Mouse (Mus musculus) limb, embryonic 14.5 days (tissue): ENCODE measurements around the gene Trpm6. TPM values are rescaled to one million over a fixed set of nuclear protein-coding genes. Genes with fewer than 3 reads are reported as not detected.

Source experiments
- ATAC-seq: fragments of 200-750 bp; cut with Nextera tagmentation; 2 replicates; pipeline ENCODE4 v1.8.0; 2017; ENCODE audit warnings: low read depth, moderate number of reproducible peaks, moderate TSS enrichment; ENCODE audit not compliant: low FRiP score
- DNase-seq: peaks from one replicate; pipeline ENCODE4 v3.0.0-alpha.2; 2015; ENCODE audit warnings: low spot score
- H3K27ac ChIP-seq: fragments of 300-500 bp; sonication (generic); replicated peaks from 2 replicates; pipeline ENCODE4 v1.5.1; 2014; ENCODE audit warnings: low read depth, mild to moderate bottlenecking, low read length, moderate library complexity, mixed read lengths
- H3K27me3 ChIP-seq: fragments of 300-500 bp; sonication (generic); 2 replicates; pipeline ENCODE4 v1.6.1; 2014; ENCODE audit warnings: low read length, mixed read lengths; ENCODE audit not compliant: control insufficient read depth, insufficient read depth
- H3K36me3 ChIP-seq: fragments of 300-500 bp; sonication (generic); 2 replicates; pipeline ENCODE4 v1.6.1; 2014; ENCODE audit warnings: mild to moderate bottlenecking, low read length, moderate library complexity, mixed read lengths; ENCODE audit not compliant: control insufficient read depth, insufficient read depth
- H3K4me1 ChIP-seq: fragments of 300-500 bp; sonication (generic); 2 replicates; pipeline ENCODE4 v1.6.1; 2014; ENCODE audit warnings: antibody characterized with exemption, low read length, mixed read lengths; ENCODE audit not compliant: control insufficient read depth, insufficient read depth
- H3K4me2 ChIP-seq: fragments of 300-500 bp; sonication (generic); replicated peaks from 2 replicates; pipeline ENCODE4 v1.6.1; 2014; ENCODE audit warnings: low read depth, mild to moderate bottlenecking, low read length, moderate library complexity; ENCODE audit not compliant: severe bottlenecking
- H3K4me3 ChIP-seq: fragments of 300-500 bp; sonication (generic); replicated peaks from 2 replicates; pipeline ENCODE4 v1.5.1; 2014; ENCODE audit warnings: low read length
- H3K9ac ChIP-seq: fragments of 300-500 bp; sonication (generic); 2 replicates; pipeline ENCODE4 v1.6.1; 2014; ENCODE audit warnings: mild to moderate bottlenecking, low read depth, low read length, moderate library complexity; ENCODE audit not compliant: severe bottlenecking
- H3K9me3 ChIP-seq: fragments of 300-500 bp; sonication (generic); 2 replicates; pipeline ENCODE4 v1.6.1; 2016; ENCODE audit warnings: low read length; ENCODE audit not compliant: control insufficient read depth
- POLR2A ChIP-seq: fragments of 200-500 bp; IDR thresholded peaks from 2 replicates; pipeline ENCODE4 v1.8.0; 2012; ENCODE audit warnings: inconsistent platforms, mild to moderate bottlenecking, moderate library complexity, borderline replicate concordance; ENCODE audit not compliant: insufficient read depth, insufficient read length; ENCODE audit errors: extremely low read depth
- WGBS: fragments of 180-500 bp; shearing (Covaris S2); extraction: QIAGEN DNeasy Blood & Tissue Kit; methylation state at CpG from one replicate; pipeline ENCODE4 v1.1.7; 2014; 5-methylcytosine and 5-hydroxymethylcytosine counted together
- polyA plus RNA-seq, 2 experiments: library from polyadenylated mRNA; depleted of rRNA in 1 of 2; stranded (reverse) in 1 of 2; unstranded in 1 of 2; fragments of >200 nt; fragmentation: Nextera tagmentation in 1 of 2; extraction: Ambion mirVana in 1 of 2; gene quantifications; 2 replicates each; pipeline versions ENCODE4 v1.2.1 to v1.2.3; 2012 to 2014

Trpm6 gene
- polyA plus RNA-seq, 2 experiments: 0.34 to 0.36 TPM

- Histone ChIP-seq H3K36me3 (no peaks in the 10 kb centered on the region), H3K27ac (no peak overlapping the region), H3K27me3 (no peaks in the 10 kb centered on the region), H3K9ac (no peak overlapping the region), H3K4me2 (no peak overlapping the region), H3K4me3 (no peak overlapping the region), H3K9me3 (no peaks in the 10 kb centered on the region), H3K4me1 (no peaks in the 10 kb centered on the region)
- ATAC-seq (no peak), DNase-seq (no peak)
- TF ChIP-seq POLR2A: no peak
- WGBS: 62% methylated on average over 1 of the region's 1 CpGs
Observed at GRCm38 (mm10) chr19:18799646-18800045, 49.9 kb downstream of the Trpm6 start.

GRCm38 (mm10) chr19:18811264-18811663 lies 61.5 kb downstream of the Trpm6 start:
- H3K36me3 ChIP-seq: no peaks in the 10 kb centered on the region
- H3K9ac ChIP-seq: no peak overlapping the region
- ATAC-seq (no peak), DNase-seq (no peak)
- H3K4me2 ChIP-seq: no peak overlapping the region
- H3K27ac ChIP-seq: no peak overlapping the region
- TF ChIP-seq POLR2A: no peak
- WGBS: 69% methylated on average over 3 of the region's 3 CpGs
- no peaks in the 10 kb centered on the region for H3K27me3 ChIP-seq
- no peaks in the 10 kb centered on the region for H3K9me3 ChIP-seq
- H3K4me3 ChIP-seq: no peak overlapping the region
- H3K4me1 ChIP-seq: no peaks in the 10 kb centered on the region

- no peak overlapping the region for H3K4me3 ChIP-seq
- H3K27ac ChIP-seq: no peak overlapping the region
- WGBS: 74% methylated on average over 13 of the region's 13 CpGs
- no peak overlapping the region for H3K9ac ChIP-seq
- H3K9me3 ChIP-seq: no peaks in the 10 kb centered on the region
- H3K27me3 ChIP-seq: no peaks in the 10 kb centered on the region
- no peak for DNase-seq
- no peaks in the 10 kb centered on the region for H3K36me3 ChIP-seq
- TF ChIP-seq POLR2A: no peak
- H3K4me2 ChIP-seq: no peak overlapping the region
- no peak for ATAC-seq
- no peaks in the 10 kb centered on the region for H3K4me1 ChIP-seq
Observed at GRCm38 (mm10) chr19:18815170-18815569, 65.4 kb downstream of the Trpm6 start.

- 66% methylated on average over 2 of the region's 2 CpGs for WGBS
- H3K4me3 ChIP-seq: no peak overlapping the region
- no peak for TF ChIP-seq POLR2A
Observed at GRCm38 (mm10) chr19:18817425-18817824, 67.6 kb downstream of the Trpm6 start.

GRCm38 (mm10) chr19:18828601-18829000 lies 78.8 kb downstream of the Trpm6 start:
- no peak for TF ChIP-seq POLR2A

More at GRCm38 (mm10) chr19:18817425-18817824, 67.6 kb downstream of the Trpm6 start:
- Histone ChIP-seq H3K27ac (no peak overlapping the region), H3K9me3 (no peaks in the 10 kb centered on the region), H3K4me2 (no peak overlapping the region), H3K9ac (no peak overlapping the region), H3K36me3 (no peaks in the 10 kb centered on the region), H3K4me1 (no peaks in the 10 kb centered on the region), H3K27me3 (no peaks in the 10 kb centered on the region)
- DNase-seq (no peak), ATAC-seq (no peak)

GRCm38 (mm10) chr19:18831196-18831595 lies 81.4 kb downstream of the Trpm6 start:
- no peak overlapping the region for H3K4me3 ChIP-seq
- ATAC-seq (no peak), DNase-seq (no peak)
- WGBS: 89% methylated on average over 3 of the region's 3 CpGs
- no peak overlapping the region for H3K4me2 ChIP-seq
- no peaks in the 10 kb centered on the region for H3K9me3 ChIP-seq
- no peaks in the 10 kb centered on the region for H3K27me3 ChIP-seq
- H3K27ac ChIP-seq: no peak overlapping the region
- no peaks in the 10 kb centered on the region for H3K4me1 ChIP-seq
- no peak overlapping the region for H3K9ac ChIP-seq
- no peaks in the 10 kb centered on the region for H3K36me3 ChIP-seq
- TF ChIP-seq POLR2A: no peak

More at GRCm38 (mm10) chr19:18828601-18829000, 78.8 kb downstream of the Trpm6 start:
- H3K9ac ChIP-seq: no peak overlapping the region
- DNase-seq: no peak
- WGBS: 74% methylated on average over 2 of the region's 2 CpGs
- no peaks in the 10 kb centered on the region for H3K9me3 ChIP-seq
- H3K36me3 ChIP-seq: no peaks in the 10 kb centered on the region
- H3K27me3 ChIP-seq: no peaks in the 10 kb centered on the region
- ATAC-seq: no peak
- H3K4me2 ChIP-seq: no peak overlapping the region
- no peaks in the 10 kb centered on the region for H3K4me1 ChIP-seq
- no peak overlapping the region for H3K4me3 ChIP-seq
- H3K27ac ChIP-seq: no peak overlapping the region
